Mouse (Mus musculus) ovary, adult 2 months (tissue): ENCODE data around the gene Jam2. TPM values are rescaled to one million over a fixed set of nuclear protein-coding genes. Genes with fewer than 3 reads are reported as not detected.

ENCODE experiments used
- polyA plus RNA-seq: library from polyadenylated mRNA; depleted of rRNA; stranded (reverse); fragments of >200 nt; gene quantifications from 2 replicates; pipeline ENCODE4 v1.2.3, GENCODE M21; 2012; rRNA removed

Gene Jam2
- polyA plus RNA-seq = 22.4 and 28.7 TPM in 2 replicates

GRCm38 (mm10) chr16:84774003-84774703 is at the start of gene Jam2:
Gene Jam2 (plus strand): TSS chr16:84774123.

GRCm38 (mm10) chr16:84735166-84736105 is 38.5 kb upstream of the Jam2 start, which contains the start of gene Mrpl39:
Gene Mrpl39 (minus strand): TSS chr16:84735742.

GRCm38 (mm10) chr16:84834745-84835440 is 61.0 kb downstream of the Jam2 start, which contains the start of gene Gabpa:
Gene Gabpa (plus strand): TSS chr16:84834925.

GRCm38 (mm10) chr16:84835441-84835822 is 61.5 kb downstream of the Jam2 start, which contains the start of gene Atp5j:
Gene Atp5j (minus strand): TSS chr16:84835625.

Other genes starting within 250 kb of the Jam2 start
- 5.0 and 10.3 TPM in 2 replicates for gene Mrpl39, start 38.4 kb upstream of the Jam2 start, polyA plus RNA-seq
- 5.2 and 6.8 TPM in 2 replicates for gene Gabpa, start 60.8 kb downstream of the Jam2 start, polyA plus RNA-seq
- 239 and 267 TPM in 2 replicates for gene Atp5j, start 61.5 kb downstream of the Jam2 start, polyA plus RNA-seq